Mouse (Mus musculus): Measurements from ENCODE around the gene Slk. TPM values are rescaled to one million over a fixed set of nuclear protein-coding genes. Genes with fewer than 3 reads are reported as not detected.

Gene Slk
- total and polyA plus RNA-seq, 3 experiments = 21.1 to 33.6 (median 25.5) TPM

- no peak for TF ChIP-seq BHLHE40 (IDR thresholded peaks at IDR 0.05; ENCODE audit: low read depth, low read length)
- TF ChIP-seq CHD2 (IDR thresholded peaks at IDR 0.05; ENCODE audit: low read length) = no peak
- TF ChIP-seq GABPA (IDR thresholded peaks at IDR 0.05; ENCODE audit: insufficient replicate concordance, low read depth, low read length) = no peak
- TF ChIP-seq UBTF (IDR thresholded peaks at IDR 0.05; ENCODE audit: low read depth, low read length) = no peak
- TF ChIP-seq ZKSCAN1 (IDR thresholded peaks at IDR 0.05; ENCODE audit: borderline replicate concordance, low read depth, low read length) = no peak
- no peak for TF ChIP-seq SIN3A (IDR thresholded peaks at IDR 0.05; ENCODE audit: low read length)
- TF ChIP-seq PAX5 (IDR thresholded peaks at IDR 0.05; ENCODE audit: low read length) = no peak
- TF ChIP-seq KAT2A (IDR thresholded peaks at IDR 0.05; ENCODE audit: insufficient replicate concordance, low read length) = no peak
- no peak for TF ChIP-seq MXI1 (IDR thresholded peaks at IDR 0.05; ENCODE audit: low read depth, low read length)
- no peak for TF ChIP-seq CTCF (conservative IDR thresholded peaks at IDR 0.05 in 1 of 2, IDR thresholded peaks at IDR 0.05 in 1 of 2; ENCODE audit: low read depth in 2 of 2, low read length in 2 of 2)
- TF ChIP-seq ZMIZ1 (IDR thresholded peaks at IDR 0.05; ENCODE audit: low read depth, low read length) = no peak
- TF ChIP-seq POLR2A (IDR thresholded peaks at IDR 0.05; ENCODE audit: low read depth, low read length) = no peak
- TF ChIP-seq HCFC1 (IDR thresholded peaks at IDR 0.05; ENCODE audit: low read depth, low read length) = no peak
- no peak for TF ChIP-seq JUND (conservative IDR thresholded peaks at IDR 0.05; ENCODE audit: low read depth, low read length)
- no peak for TF ChIP-seq MEF2A (IDR thresholded peaks at IDR 0.05; ENCODE audit: borderline replicate concordance, low read depth, low read length)
- no peak for TF ChIP-seq TBP (conservative IDR thresholded peaks at IDR 0.05; ENCODE audit: low read depth, low read length)
- dilution Hi-C loops (cut with MboI; ENCODE audit: extremely low pct_ligation_motif_present, extremely low pct_unique_long_range_greater_than_20kb, low sequenced_read_pairs) = no loop called here
- peaks cover 14% of the 10 kb centered on the region for H3K9me3 ChIP-seq (replicated peaks; ENCODE audit: low read length)
- H3K9ac ChIP-seq (ENCODE audit: insufficient read depth, low read depth) = no peak overlapping the region
- no peaks in the 10 kb centered on the region for H3K27me3 ChIP-seq (replicated peaks)
- H3K4me3 ChIP-seq (replicated peaks in 1 of 3; ENCODE audit: low read depth in 2 of 3, low read length in 2 of 3, poor library complexity in 1 of 3) = no peak overlapping the region
- no peak for DNase-seq (ENCODE audit: extremely low read depth)
- H3K36me3 ChIP-seq (replicated peaks in 1 of 2; ENCODE audit: control insufficient read depth in 1 of 2, insufficient read depth in 1 of 2, low read length in 1 of 2) = no peaks in the 10 kb centered on the region
- no peaks in the 10 kb centered on the region for H3K79me2 ChIP-seq (replicated peaks; ENCODE audit: control insufficient read depth, extremely low read depth, insufficient read depth, poor library complexity, severe bottlenecking)
- in situ Hi-C loops (cut with MboI; ENCODE audit: low pct_ligation_motif_present, low pct_unique_long_range_greater_than_20kb, low sequenced_read_pairs) = no loop called here
- H3K27ac ChIP-seq (ENCODE audit: insufficient read depth, low read depth) = no peak overlapping the region
- no peak overlapping the region for H3K4me2 ChIP-seq (ENCODE audit: insufficient read depth, low read depth, poor library complexity, severe bottlenecking)
- no peaks in the 10 kb centered on the region for H3K4me1 ChIP-seq (ENCODE audit: control insufficient read depth in 1 of 2, insufficient read depth in 2 of 2)
These were observed 18.8 kb upstream of the Slk start for GRCm38 (mm10) chr19:47560544-47561161.

DNA sequence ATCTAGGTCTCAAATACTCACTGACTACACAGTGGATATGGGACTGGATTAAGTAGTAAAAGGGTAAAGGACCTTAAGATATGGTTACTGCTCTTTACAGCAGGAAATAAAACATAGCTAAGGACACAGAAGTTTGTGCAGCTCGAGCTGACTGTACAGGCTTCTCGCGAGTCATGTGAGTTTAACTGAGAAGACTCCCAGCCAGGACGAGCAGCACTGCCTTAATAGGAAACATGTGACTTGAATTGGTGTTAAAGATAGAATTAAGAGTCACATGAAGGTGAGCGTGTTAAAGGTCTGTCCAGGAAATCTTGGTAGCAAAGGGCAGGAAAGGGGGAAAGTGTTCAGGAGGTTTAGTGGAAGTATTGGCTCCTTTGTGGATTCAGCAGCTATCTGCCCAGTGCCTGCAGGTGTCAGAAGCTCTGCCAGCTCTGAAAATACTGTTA, 17.5 kb upstream of the Slk start:
- H3K4me3 ChIP-seq (replicated peaks in 1 of 3; ENCODE audit: low read depth in 2 of 3, low read length in 2 of 3, poor library complexity in 1 of 3) = no peak overlapping the region
- TF ChIP-seq KAT2A (IDR thresholded peaks at IDR 0.05; ENCODE audit: insufficient replicate concordance, low read length) (no peak), EP300 (IDR thresholded peaks at IDR 0.05; ENCODE audit: low read length) (no peak)
- dilution Hi-C loops (cut with MboI; ENCODE audit: extremely low pct_ligation_motif_present, extremely low pct_unique_long_range_greater_than_20kb, low sequenced_read_pairs) (no loop called here), in situ Hi-C loops (cut with MboI; ENCODE audit: low pct_ligation_motif_present, low pct_unique_long_range_greater_than_20kb, low sequenced_read_pairs) (no loop called here)
- H3K27me3 ChIP-seq (replicated peaks) = peaks cover 2% of the 10 kb centered on the region
- no peak overlapping the region for H3K27ac ChIP-seq (ENCODE audit: insufficient read depth, low read depth)
- H3K36me3 ChIP-seq (replicated peaks in 1 of 2; ENCODE audit: control insufficient read depth in 1 of 2, insufficient read depth in 1 of 2, low read length in 1 of 2) = no peaks in the 10 kb centered on the region
- no peak for DNase-seq (ENCODE audit: extremely low read depth)
- no peaks in the 10 kb centered on the region for H3K79me2 ChIP-seq (replicated peaks; ENCODE audit: control insufficient read depth, extremely low read depth, insufficient read depth, poor library complexity, severe bottlenecking)
- H3K4me2 ChIP-seq (ENCODE audit: insufficient read depth, low read depth, poor library complexity, severe bottlenecking) = no peak overlapping the region
- H3K9me3 ChIP-seq (replicated peaks; ENCODE audit: low read length) = peaks cover 14% of the 10 kb centered on the region
- H3K4me1 ChIP-seq (ENCODE audit: control insufficient read depth in 1 of 2, insufficient read depth in 2 of 2) = no peaks in the 10 kb centered on the region
- no peak overlapping the region for H3K9ac ChIP-seq (ENCODE audit: insufficient read depth, low read depth)

Data from CH12.LX (cell line).